Mouse (Mus musculus): ENCODE measurements around the gene Asphd2. TPM values are rescaled to one million over a fixed set of nuclear protein-coding genes. Genes with fewer than 3 reads are reported as not detected.

The Asphd2 gene
- total and polyA plus RNA-seq, 3 experiments = 0.08 TPM; not detected in 2

GRCm38 (mm10) chr5:112371933-112372332, 22.7 kb downstream of the Asphd2 start:
- Histone ChIP-seq H3K36me3 (ENCODE audit: control insufficient read depth in 1 of 2, insufficient read depth in 2 of 2, low read length in 2 of 2) (no peaks in the 10 kb centered on the region; a peak in 1 of 4 replicates), H3K4me1 (ENCODE audit: control insufficient read depth in 1 of 2, insufficient read depth in 2 of 2, low read length in 2 of 2) (no peaks in the 10 kb centered on the region), H3K79me2 (ENCODE audit: control insufficient read depth, insufficient read depth, low read length, poor library complexity) (no peaks in the 10 kb centered on the region), H3K9ac (ENCODE audit: control insufficient read depth, low read depth, low read length, poor library complexity, severe bottlenecking) (no peak overlapping the region), H3K27ac (ENCODE audit: control insufficient read depth, low read depth, low read length) (no peak overlapping the region), H3K27me3 (ENCODE audit: control insufficient read depth in 1 of 2, insufficient read depth in 2 of 2, low read length in 2 of 2) (no peaks in the 10 kb centered on the region), H3K9me3 (replicated peaks; ENCODE audit: insufficient read depth, low read length) (no peaks in the 10 kb centered on the region), H3K4me3 (ENCODE audit: control insufficient read depth in 1 of 2, insufficient read depth in 1 of 2, low read depth in 2 of 2, low read length in 2 of 2) (no peak overlapping the region)
- TF ChIP-seq USF2 (IDR thresholded peaks at IDR 0.05; ENCODE audit: borderline replicate concordance in 1 of 2, insufficient read depth in 1 of 2, low read depth in 1 of 2, low read length in 2 of 2) (no peak), MAX (IDR thresholded peaks at IDR 0.05; ENCODE audit: low read length) (no peak), RCOR1 (IDR thresholded peaks at IDR 0.05; ENCODE audit: low read depth, low read length) (no peak)
- no peak for DNase-seq (ENCODE audit: low read depth, low spot score)

- Histone ChIP-seq H3K4me3 (ENCODE audit: control insufficient read depth in 1 of 2, insufficient read depth in 1 of 2, low read depth in 2 of 2, low read length in 2 of 2) (no peak overlapping the region), H3K4me1 (ENCODE audit: control insufficient read depth in 1 of 2, insufficient read depth in 2 of 2, low read length in 2 of 2) (no peaks in the 10 kb centered on the region), H3K36me3 (ENCODE audit: control insufficient read depth in 1 of 2, insufficient read depth in 2 of 2, low read length in 2 of 2) (no peaks in the 10 kb centered on the region; a peak in 1 of 4 replicates), H3K27ac (ENCODE audit: control insufficient read depth, low read depth, low read length) (no peak overlapping the region), H3K9me3 (replicated peaks; ENCODE audit: insufficient read depth, low read length) (no peaks in the 10 kb centered on the region), H3K27me3 (ENCODE audit: control insufficient read depth in 1 of 2, insufficient read depth in 2 of 2, low read length in 2 of 2) (no peaks in the 10 kb centered on the region), H3K9ac (ENCODE audit: control insufficient read depth, low read depth, low read length, poor library complexity, severe bottlenecking) (no peak overlapping the region), H3K79me2 (ENCODE audit: control insufficient read depth, insufficient read depth, low read length, poor library complexity) (no peaks in the 10 kb centered on the region)
- no peak for DNase-seq (ENCODE audit: low read depth, low spot score)
- TF ChIP-seq ZC3H11A (IDR thresholded peaks at IDR 0.05; ENCODE audit: low read depth, low read length) (no peak), ZMIZ1 (IDR thresholded peaks at IDR 0.05; ENCODE audit: low read depth, low read length) (no peak), E2F4 (IDR thresholded peaks at IDR 0.05; ENCODE audit: borderline replicate concordance, low read depth, low read length) (no peak), BHLHE40 (IDR thresholded peaks at IDR 0.05; ENCODE audit: borderline replicate concordance, low read depth, low read length) (no peak), KAT2A (conservative IDR thresholded peaks at IDR 0.05; ENCODE audit: low read depth, low read length) (no peak)
These were observed 24.3 kb downstream of the Asphd2 start for GRCm38 (mm10) chr5:112370236-112370813.

GRCm38 (mm10) chr5:112369326-112369725, 25.3 kb downstream of the Asphd2 start:
- DNase-seq (ENCODE audit: low read depth, low spot score) = no peak
- no peak overlapping the region for H3K27ac ChIP-seq (ENCODE audit: control insufficient read depth, low read depth, low read length)
- TF ChIP-seq BHLHE40 (IDR thresholded peaks at IDR 0.05; ENCODE audit: borderline replicate concordance, low read depth, low read length) (no peak), RCOR1 (IDR thresholded peaks at IDR 0.05; ENCODE audit: low read depth, low read length) (no peak), ZNF384 (IDR thresholded peaks at IDR 0.05; ENCODE audit: low read depth, low read length) (no peak), SMC3 (IDR thresholded peaks at IDR 0.05; ENCODE audit: low read depth, low read length) (no peak), ETS1 (IDR thresholded peaks at IDR 0.05; ENCODE audit: low read depth, low read length) (no peak), MEF2A (IDR thresholded peaks at IDR 0.05; ENCODE audit: extremely low read depth, insufficient replicate concordance, low read depth, low read length, poor library complexity, severe bottlenecking) (no peak), TCF12 (IDR thresholded peaks at IDR 0.05; ENCODE audit: low read depth, low read length) (no peak), POLR2A (IDR thresholded peaks at IDR 0.05; ENCODE audit: control insufficient read depth in 1 of 2, insufficient read depth in 1 of 2, low read depth in 1 of 2, low read length in 2 of 2, poor library complexity in 1 of 2) (no peak), JUND (IDR thresholded peaks at IDR 0.05; ENCODE audit: low read depth, low read length) (no peak)
- no peaks in the 10 kb centered on the region for H3K4me1 ChIP-seq (ENCODE audit: control insufficient read depth in 1 of 2, insufficient read depth in 2 of 2, low read length in 2 of 2)
- H3K9me3 ChIP-seq (replicated peaks; ENCODE audit: insufficient read depth, low read length) = no peaks in the 10 kb centered on the region
- no peaks in the 10 kb centered on the region; a peak in 1 of 4 replicates for H3K36me3 ChIP-seq (ENCODE audit: control insufficient read depth in 1 of 2, insufficient read depth in 2 of 2, low read length in 2 of 2)
- no peaks in the 10 kb centered on the region for H3K27me3 ChIP-seq (ENCODE audit: control insufficient read depth in 1 of 2, insufficient read depth in 2 of 2, low read length in 2 of 2)
- H3K4me3 ChIP-seq (ENCODE audit: control insufficient read depth in 1 of 2, insufficient read depth in 1 of 2, low read depth in 2 of 2, low read length in 2 of 2) = no peak overlapping the region
- H3K79me2 ChIP-seq (ENCODE audit: control insufficient read depth, insufficient read depth, low read length, poor library complexity) = no peaks in the 10 kb centered on the region
- H3K9ac ChIP-seq (ENCODE audit: control insufficient read depth, low read depth, low read length, poor library complexity, severe bottlenecking) = no peak overlapping the region
